Mouse (Mus musculus): ENCODE data around the gene Nifk. TPM values are rescaled to one million over a fixed set of nuclear protein-coding genes. Genes with fewer than 3 reads are reported as not detected.

Nifk gene
- total and polyA plus RNA-seq, 3 experiments, result 74.2 to 219 (median 144) TPM

GRCm38 (mm10) chr1:118335847-118336246 is 14.2 kb downstream of the Nifk start:
- H3K79me2 ChIP-seq (replicated peaks; ENCODE audit: control insufficient read depth, extremely low read depth, insufficient read depth, poor library complexity, severe bottlenecking), result no peaks in the 10 kb centered on the region
- peaks cover 47 to 58% of the 10 kb centered on the region in 2 experiments for H3K36me3 ChIP-seq (replicated peaks in 1 of 2; ENCODE audit: control insufficient read depth in 1 of 2, insufficient read depth in 1 of 2, low read length in 1 of 2)
- H3K4me3 ChIP-seq (replicated peaks in 1 of 3; ENCODE audit: low read depth in 2 of 3, low read length in 2 of 3, poor library complexity in 1 of 3), result no peak overlapping the region
- H3K27ac ChIP-seq (ENCODE audit: insufficient read depth, low read depth), result no peak overlapping the region
- in situ Hi-C loops (cut with MboI; ENCODE audit: low pct_ligation_motif_present, low pct_unique_long_range_greater_than_20kb, low sequenced_read_pairs), result loop anchor here (25.0 kb wide), 1 partner anchor 426 kb away; no protein-coding TSS in a partner anchor
- H3K27me3 ChIP-seq (replicated peaks), result no peaks in the 10 kb centered on the region
- no peaks in the 10 kb centered on the region for H3K9me3 ChIP-seq (replicated peaks; ENCODE audit: low read length)
- TF ChIP-seq ZC3H11A (IDR thresholded peaks at IDR 0.05; ENCODE audit: low read depth, low read length), result no peak
- TF ChIP-seq RAD21 (IDR thresholded peaks at IDR 0.05; ENCODE audit: low read depth, low read length), result peak; percentile 36
- peak in 1 of 2 experiments; percentile 41; a peak in 2 of 4 replicates for TF ChIP-seq CTCF (conservative IDR thresholded peaks at IDR 0.05 in 1 of 2, IDR thresholded peaks at IDR 0.05 in 1 of 2; ENCODE audit: low read depth in 2 of 2, low read length in 2 of 2)
- peak; percentile 27 for TF ChIP-seq SMC3 (IDR thresholded peaks at IDR 0.05; ENCODE audit: low read depth, low read length)
- no peak overlapping the region for H3K4me2 ChIP-seq (ENCODE audit: insufficient read depth, low read depth, poor library complexity, severe bottlenecking)
- dilution Hi-C loops (cut with MboI; ENCODE audit: extremely low pct_ligation_motif_present, extremely low pct_unique_long_range_greater_than_20kb, low sequenced_read_pairs), result no loop called here
- DNase-seq (ENCODE audit: extremely low read depth), result no peak
- H3K4me1 ChIP-seq (ENCODE audit: control insufficient read depth in 1 of 2, insufficient read depth in 2 of 2), result no peaks in the 10 kb centered on the region; a peak in 1 of 4 replicates
- no peak overlapping the region for H3K9ac ChIP-seq (ENCODE audit: insufficient read depth, low read depth)

GRCm38 (mm10) chr1:118337921-118338320 is 16.3 kb downstream of the Nifk start:
- Histone ChIP-seq H3K9ac (ENCODE audit: insufficient read depth, low read depth) (no peak overlapping the region), H3K4me3 (replicated peaks in 1 of 3; ENCODE audit: low read depth in 2 of 3, low read length in 2 of 3, poor library complexity in 1 of 3) (no peak overlapping the region), H3K9me3 (replicated peaks; ENCODE audit: low read length) (no peaks in the 10 kb centered on the region), H3K4me2 (ENCODE audit: insufficient read depth, low read depth, poor library complexity, severe bottlenecking) (no peak overlapping the region), H3K4me1 (ENCODE audit: control insufficient read depth in 1 of 2, insufficient read depth in 2 of 2) (no peaks in the 10 kb centered on the region; a peak in 1 of 4 replicates), H3K79me2 (replicated peaks; ENCODE audit: control insufficient read depth, extremely low read depth, insufficient read depth, poor library complexity, severe bottlenecking) (no peaks in the 10 kb centered on the region), H3K36me3 (replicated peaks in 1 of 2; ENCODE audit: control insufficient read depth in 1 of 2, insufficient read depth in 1 of 2, low read length in 1 of 2) (peaks cover 27 to 38% of the 10 kb centered on the region in 2 experiments), H3K27me3 (replicated peaks) (no peaks in the 10 kb centered on the region), H3K27ac (ENCODE audit: insufficient read depth, low read depth) (no peak overlapping the region)
- DNase-seq (ENCODE audit: extremely low read depth), result no peak
- dilution Hi-C loops (cut with MboI; ENCODE audit: extremely low pct_ligation_motif_present, extremely low pct_unique_long_range_greater_than_20kb, low sequenced_read_pairs), result no loop called here
- in situ Hi-C loops (cut with MboI; ENCODE audit: low pct_ligation_motif_present, low pct_unique_long_range_greater_than_20kb, low sequenced_read_pairs), result loop anchor here (25.0 kb wide), 1 partner anchor 424 kb away; no protein-coding TSS in a partner anchor
- no peak for TF ChIP-seq SIN3A (IDR thresholded peaks at IDR 0.05; ENCODE audit: low read length)
- no peak for TF ChIP-seq BHLHE40 (IDR thresholded peaks at IDR 0.05; ENCODE audit: low read depth, low read length)
- TF ChIP-seq ZNF384 (IDR thresholded peaks at IDR 0.05; ENCODE audit: low read depth, low read length), result no peak
- no peak for TF ChIP-seq MAX (IDR thresholded peaks at IDR 0.05; ENCODE audit: low read length)
- no peak for TF ChIP-seq JUND (conservative IDR thresholded peaks at IDR 0.05; ENCODE audit: low read depth, low read length)
- TF ChIP-seq MAFK (IDR thresholded peaks at IDR 0.05; ENCODE audit: insufficient replicate concordance, low read length), result no peak
- TF ChIP-seq ZKSCAN1 (IDR thresholded peaks at IDR 0.05; ENCODE audit: borderline replicate concordance, low read depth, low read length), result no peak
- no peak for TF ChIP-seq ELF1 (IDR thresholded peaks at IDR 0.05; ENCODE audit: low read depth, low read length)
- no peak for TF ChIP-seq GABPA (IDR thresholded peaks at IDR 0.05; ENCODE audit: insufficient replicate concordance, low read depth, low read length)
- TF ChIP-seq JUN (IDR thresholded peaks at IDR 0.05; ENCODE audit: insufficient read depth, low read depth, low read length), result no peak
